Mouse (Mus musculus): Measurements from ENCODE around the gene Slc25a12.

Slc25a12 gene

DNA sequence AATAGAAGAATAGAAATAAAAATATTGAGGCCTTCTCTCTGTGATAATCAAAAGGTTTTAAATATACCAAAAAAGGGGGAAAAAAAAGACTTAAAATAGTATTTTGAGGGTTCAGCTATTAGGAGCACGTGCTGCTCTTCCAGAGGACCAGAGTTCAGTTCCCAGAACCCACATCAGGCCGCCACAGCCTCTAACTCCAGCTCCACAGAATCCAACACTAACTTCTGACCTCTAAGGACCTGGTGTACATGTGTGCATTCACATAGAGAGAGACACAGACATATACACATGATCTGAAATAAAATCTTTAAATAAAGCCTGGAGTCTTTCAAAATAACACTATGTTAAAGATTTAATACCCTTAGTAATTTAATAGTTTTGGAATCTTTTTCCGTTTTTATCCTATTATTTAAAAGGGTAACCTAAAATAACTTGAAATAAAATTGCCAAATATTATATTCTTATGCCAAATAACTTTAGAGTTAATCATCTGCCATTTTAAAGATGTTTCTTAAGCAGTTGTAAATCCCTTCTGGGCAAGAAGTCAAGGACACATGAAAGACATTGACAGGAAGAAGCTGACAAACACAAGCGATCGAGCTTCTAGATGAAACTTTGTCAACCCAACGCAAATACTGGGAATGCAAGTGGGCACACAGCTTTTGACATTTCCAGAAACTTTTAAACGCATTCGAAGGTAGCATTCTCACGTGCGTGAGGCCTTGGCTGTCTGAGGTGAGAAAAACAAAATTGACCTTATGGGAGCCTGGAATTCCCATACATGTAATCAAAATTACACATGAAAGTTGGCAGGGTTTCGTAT lies 16.4 kb downstream of the Slc25a12 start:
- no peak for DNase-seq (ENCODE audit: extremely low read depth, low read depth, low spot score)

DNA sequence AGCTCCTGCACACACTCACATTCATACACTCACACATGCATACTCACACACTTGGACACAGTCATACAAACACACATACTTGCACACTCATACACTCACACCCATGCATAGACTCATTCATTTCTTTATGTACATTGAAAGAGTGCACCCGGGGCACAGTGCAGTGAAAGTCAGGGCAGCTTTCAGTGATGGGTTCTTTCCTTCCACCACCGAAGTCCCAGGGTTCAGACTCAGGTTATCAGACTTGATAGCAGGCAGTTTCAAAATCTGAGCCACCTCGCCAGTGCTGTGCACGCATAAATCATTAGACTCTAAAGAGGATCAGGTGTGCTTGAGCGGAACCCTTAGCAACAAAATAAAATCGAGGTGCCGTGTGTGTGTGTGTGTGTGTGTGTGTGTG lies 17.4 kb downstream of the Slc25a12 start:
- no peak for DNase-seq (ENCODE audit: extremely low read depth, low read depth, low spot score)

DNA sequence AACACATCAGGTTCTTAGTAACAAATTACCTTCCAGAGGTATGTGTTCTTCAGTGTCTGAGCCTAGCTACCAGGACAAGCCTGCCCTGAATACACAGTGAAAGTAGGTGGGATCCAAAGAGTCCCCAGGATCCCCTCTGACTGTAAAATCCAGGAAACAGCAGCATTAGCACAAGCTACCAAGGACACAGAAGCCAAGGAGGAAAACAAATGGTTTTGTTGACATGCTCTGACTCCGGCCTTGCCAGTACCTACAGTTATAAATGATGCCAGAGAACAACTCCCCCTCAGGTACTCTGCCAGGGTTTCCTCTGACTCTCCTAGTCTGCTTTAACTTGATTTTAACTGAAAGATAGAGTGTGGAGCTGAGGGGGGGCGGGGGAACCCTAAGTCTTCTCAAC lies 18.0 kb downstream of the Slc25a12 start:
- DNase-seq (ENCODE audit: extremely low read depth, low read depth, low spot score) = no peak

DNA sequence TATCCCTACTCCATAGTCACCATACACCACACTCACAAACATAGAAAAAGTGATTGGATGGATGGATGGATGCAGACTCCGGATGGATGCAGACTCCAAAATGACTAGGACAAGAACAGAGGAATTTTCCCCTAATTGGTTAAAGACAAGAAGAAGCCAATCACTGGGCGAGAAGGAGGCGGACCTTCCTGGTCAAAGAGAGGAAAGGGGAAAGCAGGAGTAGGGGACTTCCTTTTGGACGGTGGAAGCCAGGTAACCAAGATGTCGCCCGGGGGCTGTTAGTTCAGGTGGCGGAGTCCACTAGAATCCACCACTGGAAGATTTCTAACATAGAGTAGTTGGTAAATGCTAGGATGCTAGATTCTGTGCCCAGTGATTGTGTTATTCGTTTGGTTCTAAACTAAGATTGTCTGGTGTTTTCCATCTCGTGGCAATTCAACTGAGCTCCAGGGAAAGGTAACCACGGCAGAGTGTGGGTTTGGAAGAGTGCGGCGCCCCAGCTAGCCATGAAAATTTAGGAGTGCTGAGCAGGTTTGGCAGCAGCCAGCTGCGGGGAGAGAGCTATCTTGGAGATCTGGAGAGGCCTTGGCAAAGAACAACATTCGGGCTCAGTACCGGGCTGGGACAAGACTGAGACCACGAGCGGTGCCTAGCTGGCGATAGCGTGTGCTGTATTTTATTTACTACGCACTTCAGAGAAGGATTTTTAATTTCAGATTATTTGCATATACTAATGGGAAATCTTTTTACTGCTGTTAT lies 19.6 kb downstream of the Slc25a12 start:
- no peak for DNase-seq (ENCODE audit: extremely low read depth, low read depth, low spot score)

DNA sequence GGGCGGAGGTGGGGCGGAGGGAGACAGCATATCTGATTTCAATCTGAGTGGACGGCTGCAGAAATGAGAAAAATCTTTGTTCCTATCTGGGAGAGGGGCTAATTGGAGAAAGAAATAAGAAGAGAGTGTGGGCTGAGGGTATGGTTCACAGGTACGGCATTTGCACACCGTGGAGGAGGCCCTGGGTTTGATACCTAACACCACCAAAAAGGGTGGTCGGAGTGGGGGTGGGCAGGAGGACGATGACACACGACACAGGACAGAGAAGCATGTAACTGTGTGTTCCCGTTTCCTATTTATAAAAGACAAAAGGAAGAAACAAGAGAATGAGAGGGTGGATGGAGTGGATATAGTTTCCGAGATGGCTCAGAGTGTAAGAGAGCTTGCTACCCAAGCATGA lies 20.4 kb downstream of the Slc25a12 start:
- DNase-seq (ENCODE audit: extremely low read depth, low read depth, low spot score) = no peak

DNA sequence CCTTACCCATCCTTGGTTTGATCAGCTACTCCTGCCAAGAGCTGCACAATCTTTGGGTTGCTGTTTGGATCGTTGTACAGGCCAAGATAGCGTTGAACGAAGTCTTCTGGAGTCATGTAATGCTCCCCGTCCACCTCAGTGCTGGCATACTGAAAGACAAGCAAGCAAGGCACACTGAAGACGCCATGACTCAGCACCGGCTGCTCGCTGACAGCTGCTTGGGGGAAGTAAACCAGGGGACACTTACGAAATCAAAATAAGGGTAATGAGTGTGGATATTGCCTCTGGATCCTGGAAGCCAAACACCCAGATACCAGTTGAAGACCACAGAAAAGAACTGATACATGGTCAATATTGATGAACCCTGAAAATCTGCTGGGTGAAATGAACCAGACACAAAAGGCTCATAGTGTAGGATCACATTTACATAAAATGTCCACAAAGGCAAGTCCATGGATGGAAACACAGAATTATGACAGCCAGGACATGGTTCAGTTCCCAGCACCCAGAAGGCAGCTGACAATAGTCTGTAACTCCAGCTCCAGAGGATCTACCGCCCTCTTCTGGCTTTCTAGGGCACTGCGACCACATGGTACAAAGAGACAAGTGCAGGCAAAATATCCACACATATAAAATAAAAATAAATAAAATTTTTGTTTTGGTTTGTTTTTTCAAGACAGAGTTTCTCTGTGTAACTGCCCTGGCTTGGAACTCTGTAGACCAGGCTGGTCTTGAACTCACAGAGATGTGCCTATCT lies 23.5 kb downstream of the Slc25a12 start:
- no peak for DNase-seq (ENCODE audit: extremely low read depth, low read depth, low spot score)

DNA sequence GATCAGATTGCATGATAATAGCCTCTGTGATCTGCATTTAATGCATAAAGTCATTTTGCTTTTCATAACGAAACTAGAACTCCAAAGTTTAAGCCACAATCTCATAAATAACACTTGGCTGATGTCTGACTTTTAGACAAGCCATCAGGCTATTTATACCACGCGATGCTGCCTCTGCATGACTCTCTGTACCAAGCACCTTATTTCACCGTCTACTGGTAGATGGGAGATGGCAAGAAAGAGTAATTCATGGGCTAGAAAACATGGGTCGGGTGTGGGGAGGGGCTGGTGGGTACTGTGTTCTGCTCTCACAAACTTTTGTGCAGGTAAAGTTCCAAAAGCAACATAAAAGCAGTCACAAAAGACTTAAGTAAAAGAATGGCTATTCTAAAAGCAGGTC lies 27.4 kb downstream of the Slc25a12 start:
- no peak for DNase-seq (ENCODE audit: extremely low read depth, low read depth, low spot score)

DNA sequence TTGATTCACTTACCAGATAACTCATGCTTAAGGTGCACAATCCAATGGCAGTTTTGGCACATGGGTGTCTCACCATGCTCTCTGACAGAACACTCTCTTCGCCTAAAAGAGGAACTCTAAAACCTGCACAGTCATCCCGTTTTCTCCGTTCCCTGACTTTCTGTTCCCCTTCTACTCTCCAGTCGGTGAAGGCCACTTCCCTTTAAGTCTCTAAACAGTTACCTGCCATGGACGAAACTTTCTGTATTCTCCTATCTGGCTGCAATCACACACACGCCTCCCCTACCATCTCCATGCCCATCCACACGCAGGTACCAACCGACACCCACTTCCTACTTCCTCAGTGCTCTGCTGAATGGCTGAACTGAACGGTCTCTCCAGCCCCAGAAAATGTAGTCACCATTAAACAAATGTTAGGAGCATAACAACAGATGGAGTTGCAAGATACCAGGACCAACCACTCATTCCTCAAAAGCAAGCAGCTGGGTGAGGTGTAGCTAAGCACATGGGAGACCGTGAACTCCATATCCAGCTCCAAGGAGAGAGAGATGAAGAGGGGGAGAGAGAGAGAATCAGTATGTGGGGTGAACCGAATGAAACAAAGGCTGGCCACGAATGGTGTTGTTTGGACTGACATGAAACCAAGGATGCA lies 29.3 kb downstream of the Slc25a12 start:
- DNase-seq (ENCODE audit: extremely low read depth, low read depth, low spot score) = no peak

DNA sequence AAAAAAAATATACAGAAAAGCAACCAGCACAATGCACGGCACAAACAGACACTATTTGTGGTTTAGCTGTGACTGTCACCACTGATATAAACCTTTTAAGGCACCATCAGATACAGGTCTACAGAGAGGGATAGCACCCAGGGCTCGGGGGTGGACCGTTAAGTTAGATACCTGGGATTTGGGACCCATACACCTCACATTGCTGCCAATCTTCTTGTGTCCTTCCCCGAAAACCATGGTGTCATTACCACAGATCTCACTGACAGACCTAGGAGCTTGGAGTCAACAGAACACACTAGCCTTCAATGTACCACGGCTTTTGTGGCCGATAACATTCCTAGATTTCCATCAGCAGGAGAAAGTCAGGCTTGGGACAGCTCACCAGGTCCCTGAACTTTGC lies 30.9 kb downstream of the Slc25a12 start:
- DNase-seq (ENCODE audit: extremely low read depth, low read depth, low spot score) = no peak

DNA sequence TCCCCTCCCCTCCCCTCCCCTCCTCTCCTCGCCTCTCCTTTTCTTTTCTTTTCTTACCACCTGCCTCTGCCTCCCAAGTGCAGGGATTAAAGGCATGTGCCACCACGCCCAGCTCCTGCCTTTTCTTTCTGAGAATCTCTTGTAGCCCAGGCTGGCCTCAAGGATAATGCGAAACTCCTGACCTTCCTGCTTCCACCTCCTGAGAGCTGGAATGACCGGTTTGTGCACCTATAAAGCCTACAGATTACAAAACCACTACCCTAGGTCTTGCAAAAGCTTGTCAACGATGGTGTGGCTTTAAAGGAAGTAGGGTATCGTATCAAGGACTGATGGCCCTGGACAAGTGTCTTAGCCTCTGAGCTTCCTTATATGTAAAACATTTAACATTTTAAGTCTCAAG lies 31.3 kb downstream of the Slc25a12 start:
- DNase-seq (ENCODE audit: extremely low read depth, low read depth, low spot score) = peak; percentile 70

DNA sequence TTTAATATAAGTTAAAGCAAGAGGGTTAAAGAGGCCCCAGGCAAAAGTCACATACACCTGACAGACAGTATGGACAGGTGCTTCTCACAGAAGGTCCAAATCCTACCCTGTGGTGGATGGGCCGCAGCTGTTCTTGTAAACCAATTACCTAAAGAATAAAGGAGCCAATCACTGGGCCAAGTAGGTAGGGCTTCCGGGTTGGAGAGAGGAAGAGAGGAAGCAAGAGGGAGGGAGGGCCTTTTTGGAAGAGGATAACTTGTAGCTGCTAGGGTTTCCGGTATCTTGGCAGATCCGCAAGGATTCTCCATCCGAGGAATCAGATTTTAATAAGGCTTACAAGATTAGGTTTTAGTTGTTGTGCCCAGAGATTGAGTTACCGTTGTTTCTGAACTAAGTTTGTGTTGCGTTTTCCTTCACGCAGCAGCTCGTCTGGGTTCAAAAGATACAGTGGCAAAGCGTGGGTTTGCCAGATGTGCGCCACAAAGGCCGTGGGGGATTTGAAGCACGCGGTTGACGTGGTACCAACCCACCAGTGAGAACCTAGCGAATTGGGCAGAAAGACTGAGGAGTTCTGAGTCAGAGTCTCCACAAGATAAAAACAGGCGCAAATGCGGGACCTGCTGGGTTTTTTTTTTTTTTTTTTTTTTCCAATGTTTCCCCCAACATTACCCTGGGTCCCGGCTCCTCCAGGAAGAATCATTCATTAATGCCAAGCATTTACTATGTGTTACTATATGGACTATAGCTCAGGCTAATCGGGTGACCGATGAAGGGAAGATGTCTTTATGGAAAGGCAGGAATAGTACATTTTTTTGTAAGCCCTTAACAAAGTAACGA lies 33.3 kb downstream of the Slc25a12 start:
- no peak for DNase-seq (ENCODE audit: extremely low read depth, low read depth, low spot score)

DNA sequence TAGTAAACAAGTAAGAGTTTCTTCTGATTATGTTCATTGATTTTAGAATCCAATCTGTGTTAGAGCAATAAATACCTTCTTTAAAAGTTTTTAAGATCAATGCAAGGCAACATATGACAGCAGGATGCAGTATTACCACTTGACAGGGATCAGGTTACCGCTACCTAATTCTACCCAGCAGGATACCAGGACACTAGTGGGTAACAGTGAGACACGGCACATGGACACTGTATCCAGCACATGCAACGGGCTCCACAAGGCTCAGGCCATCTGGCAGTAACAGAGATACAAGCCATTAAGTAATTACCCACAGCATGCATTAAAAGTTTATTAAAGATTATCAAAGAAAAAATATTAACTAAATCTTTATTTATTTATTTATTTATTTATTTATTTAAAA lies 37.8 kb downstream of the Slc25a12 start:
- no peak for DNase-seq (ENCODE audit: extremely low read depth, low read depth, low spot score)

DNA sequence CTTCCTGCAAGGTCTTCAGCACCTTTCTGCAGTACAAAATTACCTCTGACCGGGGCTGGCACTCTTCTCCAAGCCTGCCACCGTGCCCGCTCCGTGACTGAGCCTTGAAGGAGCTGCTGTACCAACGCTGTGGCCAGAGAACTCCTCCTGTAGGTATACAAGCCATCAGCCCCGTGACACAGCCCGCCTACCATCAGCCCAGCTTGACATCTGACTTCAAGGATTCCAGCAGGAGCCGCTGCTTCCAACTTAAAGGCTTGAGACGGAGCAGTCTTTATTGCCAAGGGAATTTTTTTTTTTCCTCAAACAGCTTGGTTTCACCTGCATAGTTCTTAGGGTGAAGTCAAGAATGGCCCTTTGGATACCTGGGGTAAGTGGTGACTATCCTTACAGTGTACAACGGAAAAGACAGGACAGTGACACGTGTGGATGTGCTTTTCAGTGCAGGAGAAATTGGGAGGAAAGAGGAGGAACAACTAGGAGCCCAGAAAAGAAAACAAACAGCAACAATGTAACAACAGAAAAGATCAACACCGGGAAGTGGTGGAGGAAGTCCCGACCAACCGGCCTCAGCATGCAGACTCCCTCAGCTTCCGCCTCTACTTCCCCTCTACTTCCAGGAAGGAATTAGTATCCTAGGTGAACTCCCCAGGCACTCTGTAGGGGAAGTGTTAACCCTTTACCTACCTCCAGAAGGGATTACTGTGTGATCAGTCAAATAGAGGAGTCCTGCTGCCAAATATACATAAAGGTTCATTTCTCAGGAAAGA lies 39.0 kb downstream of the Slc25a12 start:
- no peak for DNase-seq (ENCODE audit: extremely low read depth, low read depth, low spot score)

DNA sequence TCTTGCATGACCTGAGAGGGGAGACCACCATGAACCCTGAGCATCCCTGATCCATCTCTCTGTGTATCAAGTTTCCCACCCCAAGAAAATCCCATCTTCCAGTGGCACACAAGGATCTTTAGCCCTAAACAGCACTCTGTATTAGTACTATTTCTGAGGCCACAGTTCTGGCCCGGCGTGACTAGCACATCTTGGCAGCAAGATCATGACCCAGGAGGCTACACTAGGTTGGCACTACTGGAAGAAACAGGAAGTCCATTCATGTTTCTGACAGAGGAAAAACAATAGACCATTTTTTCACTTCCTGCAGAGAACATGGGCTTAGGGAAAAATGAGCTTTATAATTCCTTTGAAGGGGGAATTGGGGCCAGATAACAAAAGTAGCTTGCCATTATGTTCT lies 39.8 kb downstream of the Slc25a12 start:
- no peak for DNase-seq (ENCODE audit: extremely low read depth, low read depth, low spot score)

DNA sequence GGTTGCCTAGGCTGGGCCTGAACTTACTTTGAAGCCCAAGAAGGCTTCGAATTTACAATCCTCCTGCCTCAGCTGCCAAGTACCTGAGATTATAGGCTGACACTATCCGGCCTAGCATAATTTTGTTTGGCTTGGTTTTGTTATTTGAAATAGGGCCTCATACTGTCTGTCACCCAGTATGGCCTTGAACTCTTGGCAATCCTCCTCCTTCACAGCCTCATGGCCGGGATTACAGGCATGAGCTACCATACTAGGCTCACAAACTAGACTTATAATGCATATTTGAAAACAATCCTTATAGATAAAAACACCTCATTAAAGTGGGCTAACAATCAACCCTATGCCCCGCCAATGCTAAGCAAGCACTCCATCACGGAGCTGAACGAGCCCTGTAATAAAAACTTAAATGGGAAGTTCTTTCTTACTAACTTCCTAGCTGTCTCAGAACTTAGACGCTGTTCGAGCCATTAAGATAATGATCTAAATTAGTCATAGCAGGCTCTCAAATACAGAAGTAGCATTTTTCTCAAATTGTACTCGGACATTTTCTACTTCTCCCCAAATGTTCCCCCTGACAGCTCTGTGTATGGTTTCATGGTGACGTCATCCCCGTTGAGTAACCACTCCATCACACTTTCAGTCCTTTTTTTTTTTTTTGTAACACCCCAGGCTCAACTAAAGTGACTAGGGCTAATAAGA lies 40.6 kb downstream of the Slc25a12 start:
- DNase-seq (ENCODE audit: extremely low read depth, low read depth, low spot score) = no peak

DNA sequence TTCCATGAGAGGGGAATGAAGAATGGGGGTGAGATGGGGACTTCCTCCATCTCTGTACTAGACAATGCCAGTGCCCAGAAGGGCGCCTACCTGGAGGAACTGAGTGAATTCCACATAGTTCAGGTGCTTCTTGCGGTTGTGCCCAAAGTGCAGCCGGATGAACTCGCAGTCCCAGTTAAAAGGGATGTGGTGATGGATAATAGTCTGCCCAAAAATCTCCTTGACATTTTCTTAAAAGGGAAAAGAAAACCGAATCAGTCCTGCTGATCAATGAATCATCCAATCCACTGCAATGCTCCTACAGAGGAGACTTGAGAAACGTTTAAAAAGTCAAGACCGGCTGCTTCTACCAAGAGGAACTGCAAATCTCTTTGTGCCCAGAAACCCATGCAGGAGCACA lies 43.7 kb downstream of the Slc25a12 start:
- no peak for DNase-seq (ENCODE audit: extremely low read depth, low read depth, low spot score)

DNA sequence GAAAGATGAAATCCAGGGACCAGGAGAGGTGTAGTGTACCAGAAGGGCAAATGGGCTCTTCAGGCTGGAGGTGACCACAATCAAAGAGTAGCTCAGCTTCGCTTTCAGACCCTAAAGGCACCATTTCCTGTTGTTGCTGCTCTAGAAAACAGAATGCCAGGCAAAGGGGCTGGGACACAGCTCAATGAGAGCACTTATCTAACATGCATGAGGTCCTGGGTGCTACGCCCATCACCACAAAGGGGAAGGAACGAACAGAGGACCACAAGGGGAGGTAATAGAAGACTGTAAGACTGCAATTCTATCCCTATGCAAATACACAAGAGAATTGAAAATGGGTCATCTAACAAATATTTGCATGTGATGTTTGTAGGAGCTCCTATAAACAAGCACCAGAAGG lies 46.1 kb downstream of the Slc25a12 start:
- no peak for DNase-seq (ENCODE audit: extremely low read depth, low read depth, low spot score)

DNA sequence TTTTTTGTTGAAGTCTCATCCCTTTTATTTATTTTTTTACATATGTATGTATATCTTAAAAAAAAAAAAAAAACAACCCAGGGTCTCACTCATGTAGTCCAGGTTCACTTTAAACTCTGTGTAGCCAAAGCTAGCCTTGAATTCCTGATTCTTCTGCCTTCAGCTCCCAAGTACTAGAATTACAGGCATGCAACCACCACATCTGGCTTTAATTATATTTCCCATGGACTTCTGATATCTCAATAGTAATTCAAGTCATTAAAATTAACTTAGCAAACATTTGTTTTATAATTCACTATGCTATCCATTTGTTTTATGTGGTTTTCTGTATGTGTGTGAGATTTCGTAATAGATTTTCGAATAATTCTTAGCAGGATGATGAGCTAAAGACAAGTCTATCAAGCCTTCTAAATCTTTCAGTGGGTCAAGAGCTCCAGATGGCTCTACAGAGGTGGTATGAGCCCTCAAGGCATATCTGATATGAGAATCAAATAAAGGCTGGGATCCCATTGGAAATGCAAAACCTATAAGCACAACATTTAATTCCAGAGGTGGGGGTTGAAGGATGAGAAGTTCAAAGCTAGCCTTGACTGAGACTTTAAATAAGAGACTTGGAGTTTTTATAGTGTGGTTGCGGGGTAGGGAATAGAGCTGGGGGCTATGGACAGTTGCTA lies 51.3 kb downstream of the Slc25a12 start:
- DNase-seq (ENCODE audit: extremely low read depth, low read depth, low spot score) = no peak
